Mouse (Mus musculus) A20 (cell line): ENCODE data around the gene Olfr749.
"Not testable (repeated sequence)": the region's sequence is repeated elsewhere in the genome, so short reads cannot be mapped to it uniquely, and the experiment has no call there.

Experiments
- DNase-seq: peaks from one replicate; pipeline ENCODE4 v3.0.0-alpha.2; 2011; ENCODE audit warnings: low read depth, low spot score

The Olfr749 gene

DNA sequence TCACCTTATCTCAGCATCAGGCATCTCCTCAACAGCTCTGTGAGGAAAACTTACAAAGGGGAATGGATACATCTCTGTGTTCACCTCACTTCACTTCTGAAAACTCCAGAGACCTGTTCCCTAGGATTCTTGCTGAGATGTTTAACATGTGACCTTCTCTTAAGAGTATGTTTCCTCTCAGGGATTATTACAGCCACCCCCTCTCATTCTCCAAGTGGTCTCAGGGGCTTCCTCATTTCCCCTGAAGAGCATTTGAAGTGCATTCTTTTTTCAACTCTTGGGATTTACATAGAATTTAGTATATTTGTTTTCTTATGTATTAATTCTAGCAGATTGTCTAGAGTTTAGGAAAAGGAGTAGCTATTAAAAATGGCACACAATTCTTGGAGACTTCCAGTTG, at the start of gene Olfr749:
Gene Olfr749, minus strand, starts transcription at position 101 of the 400 bp plus-strand sequence.
- no peak for DNase-seq

DNA sequence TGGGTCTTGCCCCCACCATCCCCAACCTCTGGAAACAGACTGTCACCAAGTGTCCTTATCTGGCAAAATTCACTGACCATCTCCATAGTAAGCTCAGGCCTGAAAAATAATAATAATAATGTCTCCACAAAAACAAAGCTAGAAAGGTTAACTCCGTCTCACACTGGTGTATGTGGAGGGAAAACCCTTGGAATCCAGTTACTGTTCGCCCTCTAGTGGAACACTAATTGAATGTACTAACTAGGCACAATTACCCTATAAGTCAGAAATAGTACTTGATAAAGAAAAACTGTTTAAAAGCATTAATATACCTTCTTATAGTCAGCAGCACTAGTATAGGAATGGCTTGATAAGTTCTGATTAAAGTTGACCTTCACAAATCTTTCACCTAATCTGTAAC, 43.3 kb upstream of the Olfr749 start:
- peak; percentile 52 for DNase-seq

DNA sequence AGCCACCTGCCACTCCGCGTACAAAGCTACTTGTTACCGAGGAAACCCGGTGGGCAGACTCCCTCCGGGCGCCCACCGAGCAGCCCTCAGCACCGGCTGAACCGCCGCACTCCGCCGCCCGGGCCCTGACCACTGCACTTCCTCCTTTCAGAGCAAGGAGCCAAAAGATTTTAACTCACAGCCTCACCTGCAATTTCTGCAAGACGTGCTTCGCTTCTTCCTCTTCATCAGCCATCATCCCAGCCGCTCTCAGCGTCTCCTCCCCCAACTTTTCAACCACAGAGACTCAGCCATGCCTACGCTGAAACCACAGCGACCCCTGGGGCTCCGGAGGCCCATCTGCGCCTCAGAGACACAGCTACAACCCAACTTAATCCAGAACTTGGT, 40.4 kb upstream of the Olfr749 start, which contains the start of gene Ttc5:
Gene Ttc5, minus strand, starts transcription at position 269 of the 387 bp plus-strand sequence.
- peak; percentile 95 for DNase-seq

DNA sequence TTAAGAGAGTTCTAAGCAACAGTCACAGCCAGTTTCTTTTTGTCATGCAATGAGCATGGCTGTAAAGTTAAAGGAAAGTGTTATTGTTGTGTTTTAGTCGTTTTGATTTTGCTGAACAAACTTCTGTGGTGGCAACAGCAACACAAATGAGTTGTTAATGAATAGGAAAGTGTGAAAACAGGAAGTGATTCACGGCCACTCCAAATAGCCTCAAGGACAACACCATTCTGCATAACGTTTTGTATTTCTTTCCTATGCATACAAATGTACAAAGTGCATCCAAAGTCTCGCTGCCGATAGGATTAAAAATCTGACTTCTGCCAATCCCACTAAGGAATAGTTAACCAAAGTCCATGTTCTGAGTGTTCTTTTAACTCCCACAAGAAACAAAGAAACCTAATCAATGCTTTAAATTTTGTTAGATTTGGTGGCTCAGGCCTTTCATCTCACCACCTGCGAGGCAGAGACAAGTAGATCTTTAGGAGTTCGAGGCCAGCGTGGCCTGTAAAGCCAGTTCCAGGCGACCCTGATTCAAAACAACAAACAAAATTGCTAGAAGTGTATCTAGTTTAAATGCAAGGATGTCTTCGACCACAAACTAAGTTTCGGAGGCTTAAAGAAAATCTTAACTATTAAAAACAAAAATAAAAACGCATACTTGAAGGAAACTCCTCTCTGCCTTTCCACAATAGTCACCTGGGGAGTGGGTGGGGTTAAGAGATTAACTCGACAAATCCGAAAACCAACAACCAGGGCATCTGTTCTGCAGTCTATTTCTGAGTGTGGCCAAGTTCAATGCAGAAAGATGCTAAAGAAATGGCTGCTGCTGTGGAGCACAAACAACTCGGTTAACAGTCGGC, 39.7 kb upstream of the Olfr749 start:
- peak; percentile 71 for DNase-seq

DNA sequence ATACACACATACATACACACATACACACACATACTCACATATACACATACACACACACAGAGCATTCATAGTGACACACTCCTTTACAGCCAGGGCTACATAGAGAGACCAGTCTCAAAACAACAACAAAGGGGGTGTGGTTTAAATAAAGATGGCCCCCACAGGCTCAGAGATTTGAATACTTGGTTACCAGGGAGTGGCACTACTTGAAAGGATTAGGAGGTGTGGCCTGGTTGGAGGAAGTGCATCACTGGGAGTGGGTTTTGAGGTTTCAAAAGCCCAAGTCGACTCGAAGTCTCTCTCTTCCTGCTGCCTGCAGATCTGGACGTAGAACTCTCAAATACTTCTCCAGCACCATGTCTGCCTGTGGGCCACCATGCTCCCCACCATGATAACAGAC, 37.3 kb upstream of the Olfr749 start:
- no peak for DNase-seq

DNA sequence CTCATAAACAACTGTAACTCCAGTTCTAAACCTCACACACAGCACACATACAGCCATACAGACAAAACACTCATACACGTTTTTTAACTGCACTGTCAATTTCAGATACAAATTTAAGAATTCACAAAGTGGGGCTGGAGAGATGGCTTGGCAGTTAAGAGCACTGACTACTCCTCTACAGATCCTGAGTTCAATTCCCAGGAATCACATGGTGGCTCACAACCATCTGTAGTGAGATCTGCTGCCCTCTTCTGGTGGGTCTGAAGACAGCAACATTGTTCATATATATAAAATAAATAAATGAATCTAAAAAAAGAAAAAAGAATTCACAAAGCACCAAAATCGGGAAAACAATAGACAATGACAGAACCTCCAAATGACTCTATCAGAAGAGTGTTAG, 26.4 kb upstream of the Olfr749 start:
- peak; percentile 42 for DNase-seq

DNA sequence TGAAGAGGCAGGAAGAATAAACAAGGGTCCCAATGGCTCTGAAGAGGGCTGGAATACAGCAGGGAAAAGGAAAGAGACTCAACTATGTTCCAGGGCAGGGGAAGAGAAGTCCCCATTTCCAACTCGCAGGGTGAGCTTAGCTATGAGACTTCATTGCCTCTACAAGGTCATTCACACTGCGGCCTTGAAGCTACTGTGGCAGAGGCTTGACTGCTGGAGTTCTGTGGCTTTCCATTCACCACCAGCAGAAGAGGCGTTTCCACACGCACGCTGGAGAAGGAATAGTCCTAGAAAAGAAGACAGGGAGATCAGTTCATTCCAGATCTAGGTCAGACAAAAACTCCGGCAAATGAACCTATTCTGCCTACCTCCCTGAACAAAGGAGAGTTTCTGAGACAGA, 20.8 kb upstream of the Olfr749 start:
- DNase-seq: no peak

DNA sequence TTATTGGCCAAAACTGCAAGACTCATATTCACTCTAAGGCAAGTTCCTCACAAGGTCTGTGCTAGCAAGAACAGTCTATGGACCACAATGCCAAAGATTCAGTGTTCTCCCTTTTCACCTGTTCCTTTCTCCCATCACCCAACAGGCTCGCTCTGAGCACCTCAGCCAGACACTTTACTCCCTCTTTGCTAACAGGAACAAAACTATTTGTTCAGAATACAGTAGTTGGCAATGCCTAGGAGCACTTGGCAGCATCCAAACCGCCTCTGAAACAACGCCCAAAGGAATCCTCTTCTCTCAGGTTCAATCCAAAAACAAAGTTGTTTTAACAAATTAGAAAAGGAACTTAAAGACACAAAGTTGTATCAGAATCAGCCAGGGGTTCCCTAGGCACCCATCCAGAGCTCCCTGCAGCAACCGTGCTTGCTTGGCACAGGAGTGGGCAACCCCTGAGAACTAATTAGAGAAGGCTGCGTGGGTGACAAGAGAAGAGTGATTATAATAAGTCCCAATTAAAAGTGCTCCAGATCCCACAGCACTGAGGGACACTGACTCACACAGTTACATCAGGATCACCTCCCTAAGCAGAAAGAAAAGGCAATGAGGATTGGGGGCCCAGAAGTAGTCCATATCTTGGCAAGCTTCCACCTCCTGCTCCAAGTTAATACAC, 13.7 kb upstream of the Olfr749 start:
- DNase-seq: no peak

DNA sequence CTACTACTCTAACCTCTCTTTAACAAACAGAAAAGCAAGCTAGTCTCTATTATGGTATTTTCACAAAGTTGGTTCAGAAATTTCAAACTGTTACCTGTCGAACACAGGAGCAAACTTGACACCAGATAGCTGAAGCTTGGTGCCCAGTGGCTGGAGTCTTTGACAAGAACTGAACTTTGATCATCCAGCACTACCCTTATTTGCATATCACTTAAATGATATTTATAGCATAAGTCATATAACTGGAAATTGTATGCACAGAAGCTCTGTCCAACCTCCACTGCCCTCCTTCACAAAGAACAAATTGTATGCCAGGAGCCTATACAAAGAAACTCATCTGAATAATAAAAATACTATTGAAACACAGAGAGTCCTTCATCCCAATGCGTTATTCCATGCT, 3.3 kb downstream of the Olfr749 start:
- no peak for DNase-seq

DNA sequence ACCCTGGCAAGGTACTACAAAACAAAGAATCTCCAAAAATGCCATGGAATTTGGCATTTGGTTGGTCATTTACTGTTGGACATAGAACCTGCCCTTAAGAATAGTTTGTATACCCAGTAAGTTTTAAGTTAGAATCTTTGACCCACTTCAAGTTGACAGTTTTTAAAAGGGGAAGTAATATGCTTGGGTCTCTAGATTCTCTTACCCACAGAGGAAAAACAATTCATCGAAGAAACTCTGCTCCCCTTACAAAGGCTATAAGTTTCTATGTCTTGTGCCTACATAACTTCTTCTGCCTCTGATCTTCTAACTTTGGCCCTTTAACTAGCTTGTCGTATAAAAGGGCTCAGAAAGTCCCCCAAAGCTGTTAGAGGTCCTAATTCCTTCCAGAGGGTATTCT, 4.6 kb downstream of the Olfr749 start:
- DNase-seq: no peak

DNA sequence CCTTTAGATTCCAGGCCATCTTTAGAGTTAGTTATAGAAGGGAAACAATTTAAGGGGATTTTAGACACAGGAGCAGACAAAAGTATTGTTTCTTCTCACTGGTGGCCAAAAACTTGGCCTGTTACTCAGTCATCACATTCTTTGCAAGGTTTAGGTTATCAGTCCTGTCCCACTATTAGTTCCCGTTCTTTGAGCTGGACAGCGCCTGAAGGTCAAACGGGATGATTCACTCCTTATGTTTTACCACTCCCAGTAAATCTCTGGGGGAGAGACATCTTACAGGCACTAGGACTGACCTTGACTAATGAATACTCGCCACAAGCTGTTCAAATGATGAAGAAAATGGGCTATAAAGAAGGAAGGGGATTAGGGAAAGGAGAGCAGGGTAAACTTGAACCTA, 22.5 kb downstream of the Olfr749 start:
- DNase-seq: not testable (repeated sequence)

DNA sequence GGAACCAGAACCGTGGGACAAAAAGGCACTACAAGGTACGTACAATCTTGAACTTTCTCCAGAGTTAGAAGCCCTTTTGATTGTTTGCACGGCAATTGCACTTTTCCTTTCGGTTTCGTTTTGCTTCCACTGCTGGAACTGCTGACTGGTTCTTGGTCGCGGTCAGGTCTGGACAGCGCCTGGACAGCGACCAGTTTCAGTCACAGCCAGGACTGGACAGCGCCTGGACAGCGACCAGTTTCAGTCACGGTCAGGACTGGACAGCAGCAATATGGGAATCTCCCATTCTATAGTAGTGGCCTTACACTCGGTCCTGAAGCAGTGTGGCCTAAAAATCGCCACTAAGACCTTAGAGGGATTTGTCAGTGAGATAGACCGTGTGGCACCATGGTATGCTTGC, 25.0 kb downstream of the Olfr749 start:
- DNase-seq: not testable (repeated sequence)

DNA sequence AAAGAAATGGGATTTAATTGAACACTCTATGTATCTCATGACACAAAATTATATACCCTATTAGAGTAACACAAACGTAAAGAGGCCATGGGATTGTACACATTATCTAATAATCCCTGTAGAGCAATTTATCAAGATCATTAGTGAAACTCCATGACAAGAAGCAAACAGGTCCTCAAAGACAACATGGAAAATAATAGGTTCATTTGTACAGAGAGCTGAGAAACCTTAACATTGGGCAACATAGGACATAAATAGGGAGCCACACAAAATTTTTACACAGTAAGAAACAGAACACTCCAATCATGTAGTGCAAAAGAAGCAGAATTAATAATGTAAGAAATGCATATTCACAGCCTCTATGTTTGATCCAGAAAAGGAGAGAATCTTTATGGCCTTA, 37.8 kb downstream of the Olfr749 start, which contains the start of gene Olfr748:
Gene Olfr748, plus strand, starts transcription at position 301 of the 400 bp plus-strand sequence.
- no peak for DNase-seq

DNA sequence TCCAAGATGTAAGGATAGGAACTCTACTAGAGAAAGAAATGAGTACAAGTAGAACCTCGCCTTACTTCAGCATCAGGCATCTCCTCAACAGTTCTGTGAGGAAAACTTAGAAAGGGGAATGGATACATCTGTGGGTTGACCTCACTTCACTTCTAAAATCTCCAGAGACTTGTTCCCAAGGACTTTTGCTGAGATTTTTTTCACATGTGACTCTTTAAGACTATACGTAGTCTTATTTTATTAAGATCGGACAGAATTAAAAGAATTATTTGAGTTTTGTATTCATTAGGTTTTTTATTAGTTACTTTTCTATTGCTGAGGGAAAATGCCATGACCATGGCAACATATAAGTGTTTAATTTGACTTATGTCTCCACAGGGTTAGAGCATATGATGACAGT, 51.8 kb downstream of the Olfr749 start, which contains the start of gene Olfr747:
Gene Olfr747, minus strand, starts transcription at position 101 of the 400 bp plus-strand sequence.
- no peak for DNase-seq
